Mouse (Mus musculus) CH12.LX (cell line): ENCODE data around the gene Hist1h2bk.

Experiments used
- EP300 ChIP-seq: IDR thresholded peaks from 2 replicates; pipeline ENCODE4 v1.6.1; 2011; ENCODE audit warnings: low read length, improper control_type of control experiment
- TCF12 ChIP-seq: IDR thresholded peaks from 2 replicates; pipeline ENCODE4 v1.6.1; 2014; ENCODE audit warnings: low read depth, mild to moderate bottlenecking, inconsistent platforms, low read length, improper control_type of control experiment

DNA sequence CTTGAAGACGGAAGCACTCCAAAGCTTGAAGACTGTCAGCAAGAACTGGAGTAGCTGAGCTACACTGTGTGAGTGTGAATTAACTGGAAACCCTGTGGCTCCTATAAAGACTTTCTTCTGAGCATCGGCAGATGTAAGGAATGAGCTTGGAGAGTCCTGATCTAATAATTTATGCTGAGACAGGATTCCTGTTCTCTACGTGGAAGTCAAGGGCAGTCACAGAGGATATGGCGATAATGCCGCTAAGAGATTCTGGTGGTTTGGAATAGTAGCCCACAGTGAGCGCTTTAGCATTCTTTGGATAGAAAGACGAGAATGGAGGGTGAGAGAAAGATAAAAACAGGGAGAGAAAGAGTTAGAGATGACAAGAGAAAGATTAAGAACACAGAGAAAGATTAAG lies 27.8 kb upstream of the Hist1h2bk start:
- TF ChIP-seq EP300, result no peak
- no peak for TF ChIP-seq TCF12
